Mouse (Mus musculus) kidney, postnatal 10 days (tissue): ENCODE measurements around the gene Hist1h2bj.
A peak's percentile ranks its signal among the peaks of the same experiment; 100 is the strongest.

ENCODE experiments used
- DNase-seq: peaks from one replicate; pipeline ENCODE4 v3.0.0; 2021; ENCODE audit warnings: mixed read lengths

Hist1h2bj gene

DNA sequence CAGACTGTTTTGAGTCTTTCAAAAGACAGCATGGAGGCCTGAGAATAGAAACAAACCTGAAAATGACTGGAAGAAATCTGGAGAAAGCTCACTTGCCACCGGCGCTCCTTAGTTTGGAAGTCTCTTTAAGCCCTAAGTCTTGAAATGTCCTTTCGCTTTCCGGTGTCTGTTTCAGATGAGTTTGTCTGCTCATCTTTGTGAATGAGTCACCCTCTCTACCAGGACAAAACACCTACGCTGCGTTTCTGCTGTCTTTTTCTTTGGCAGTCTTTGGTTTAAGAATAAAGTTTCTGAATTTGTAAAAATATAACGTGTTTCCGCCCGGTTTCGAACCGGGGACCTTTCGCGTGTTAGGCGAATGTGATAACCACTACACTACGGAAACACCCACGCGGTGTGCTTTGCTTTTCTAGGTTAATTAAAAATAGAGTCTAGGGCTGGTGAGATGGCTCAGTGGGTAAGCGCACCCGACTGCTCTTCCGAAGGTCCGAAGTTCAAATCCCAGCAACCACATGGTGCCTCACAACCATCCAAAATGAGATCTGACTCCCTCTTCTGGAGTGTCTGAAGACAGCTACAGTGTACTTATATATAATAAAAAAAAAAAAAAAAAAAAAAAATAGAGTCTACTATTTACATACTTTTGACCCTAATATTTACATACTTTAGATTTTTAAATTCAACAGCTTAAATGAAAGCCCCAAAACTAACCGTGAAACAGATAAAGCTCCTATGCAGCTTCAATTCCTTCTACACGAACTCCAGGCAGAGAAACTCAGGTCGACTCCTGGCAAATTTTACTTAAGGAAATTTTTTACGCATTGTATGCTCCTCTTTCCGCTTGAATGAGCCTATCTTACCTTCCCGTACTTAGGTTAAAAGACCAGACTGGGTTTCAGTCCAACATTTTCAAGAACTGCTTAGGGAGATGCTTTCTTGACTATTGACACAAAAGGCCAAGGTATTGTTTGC, 27.2 kb upstream of the Hist1h2bj start:
- DNase-seq: peak; percentile 75

DNA sequence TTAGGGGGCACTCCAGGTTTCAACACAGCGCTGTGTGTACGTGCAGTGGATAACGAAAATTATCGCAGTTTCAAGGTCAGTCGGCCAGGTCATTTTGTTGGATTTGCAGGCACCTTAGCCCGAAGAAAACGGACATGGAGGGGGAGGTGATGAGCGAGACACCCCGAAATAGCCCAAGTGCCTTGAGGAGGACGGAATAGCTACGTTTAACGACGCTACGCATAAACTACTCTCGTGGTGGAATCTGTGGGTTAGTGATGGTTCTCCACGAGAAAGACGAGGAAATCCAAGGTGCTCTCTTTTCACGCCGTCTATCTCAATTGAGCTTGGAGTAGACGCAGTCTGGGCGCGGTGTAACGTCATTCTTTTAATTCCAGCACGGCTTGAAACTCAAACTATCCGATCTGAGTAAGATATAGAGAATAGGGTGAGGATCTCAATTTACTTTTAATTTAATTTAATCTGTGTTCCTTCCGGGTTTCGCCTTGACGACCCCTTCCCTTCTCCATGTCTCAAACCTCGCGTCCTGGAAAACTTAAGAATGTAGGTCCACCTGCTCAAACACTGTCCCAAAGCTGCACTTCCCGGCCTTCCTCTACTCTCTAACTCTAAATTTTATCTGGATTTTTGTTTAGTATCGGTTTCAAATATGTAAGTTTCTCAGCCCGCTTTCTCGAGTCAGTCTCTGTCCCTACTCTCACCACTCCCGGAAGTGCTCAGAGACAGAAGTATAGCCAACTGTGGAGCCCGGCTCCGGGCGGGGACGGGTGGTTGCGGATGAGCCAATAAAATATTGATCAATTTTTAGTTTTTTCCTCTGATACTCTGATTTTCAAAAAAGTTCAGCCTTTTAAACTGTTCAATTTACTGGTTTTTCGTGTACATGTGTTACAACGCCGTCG, 22.8 kb upstream of the Hist1h2bj start:
- DNase-seq: peak; percentile 41

DNA sequence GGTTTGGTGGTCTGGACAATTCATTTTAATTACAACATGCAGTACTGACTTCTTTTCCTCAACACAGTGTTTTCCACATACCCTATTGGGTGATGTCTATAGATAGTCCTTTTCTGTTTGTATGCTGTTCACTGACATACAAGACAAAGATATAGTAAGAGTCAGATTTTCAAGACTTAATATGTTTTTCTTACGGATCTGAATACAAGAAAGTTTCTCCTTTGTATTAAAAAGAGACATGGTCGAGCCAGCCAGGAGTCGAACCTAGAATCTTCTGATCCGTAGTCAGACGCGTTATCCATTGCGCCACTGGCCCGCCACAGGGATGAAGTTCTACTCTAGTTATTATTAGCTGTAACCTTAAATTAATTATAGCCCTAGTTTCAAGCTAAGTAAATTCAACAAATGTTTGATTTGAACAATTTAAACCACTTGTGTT, 22.1 kb upstream of the Hist1h2bj start:
- peak; percentile 75 for DNase-seq

DNA sequence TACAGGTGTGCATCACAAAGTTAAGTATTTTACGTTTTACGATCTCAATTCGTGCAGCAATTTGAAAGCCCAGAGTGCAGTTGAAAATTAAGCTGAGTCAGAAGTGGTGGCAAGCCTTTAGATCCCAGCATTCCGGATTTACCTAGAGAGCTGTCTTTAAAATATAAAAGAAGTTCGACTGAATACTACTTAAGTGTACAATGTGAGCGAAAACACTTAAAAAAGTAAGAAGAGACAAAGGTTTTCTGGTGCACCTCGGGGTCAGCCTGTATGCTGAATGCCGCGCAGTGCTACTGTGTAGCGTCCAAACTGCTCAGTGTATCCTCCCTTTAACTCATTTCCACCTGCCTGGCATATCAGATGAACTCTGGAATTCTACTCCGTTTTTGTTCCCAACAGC, 21.4 kb upstream of the Hist1h2bj start:
- no peak for DNase-seq

DNA sequence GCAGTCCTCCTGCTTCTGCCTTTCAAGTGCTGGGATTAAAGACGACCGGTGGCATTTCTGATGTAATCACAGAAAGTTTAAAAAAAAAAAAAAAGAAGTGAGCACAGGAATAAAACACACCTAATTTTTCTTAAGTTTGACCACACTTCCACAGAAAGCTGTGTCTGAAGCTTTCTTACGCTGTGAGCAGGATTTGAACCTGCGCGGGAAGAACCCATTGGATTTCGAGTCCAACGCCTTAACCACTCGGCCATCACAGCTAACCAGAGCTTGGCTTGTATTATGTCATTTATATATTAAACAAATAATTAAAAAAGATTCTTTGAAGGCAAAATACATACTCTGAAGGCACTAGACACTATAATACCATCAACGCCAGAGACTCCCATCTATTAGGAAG, 20.8 kb upstream of the Hist1h2bj start:
- DNase-seq: peak; percentile 85

DNA sequence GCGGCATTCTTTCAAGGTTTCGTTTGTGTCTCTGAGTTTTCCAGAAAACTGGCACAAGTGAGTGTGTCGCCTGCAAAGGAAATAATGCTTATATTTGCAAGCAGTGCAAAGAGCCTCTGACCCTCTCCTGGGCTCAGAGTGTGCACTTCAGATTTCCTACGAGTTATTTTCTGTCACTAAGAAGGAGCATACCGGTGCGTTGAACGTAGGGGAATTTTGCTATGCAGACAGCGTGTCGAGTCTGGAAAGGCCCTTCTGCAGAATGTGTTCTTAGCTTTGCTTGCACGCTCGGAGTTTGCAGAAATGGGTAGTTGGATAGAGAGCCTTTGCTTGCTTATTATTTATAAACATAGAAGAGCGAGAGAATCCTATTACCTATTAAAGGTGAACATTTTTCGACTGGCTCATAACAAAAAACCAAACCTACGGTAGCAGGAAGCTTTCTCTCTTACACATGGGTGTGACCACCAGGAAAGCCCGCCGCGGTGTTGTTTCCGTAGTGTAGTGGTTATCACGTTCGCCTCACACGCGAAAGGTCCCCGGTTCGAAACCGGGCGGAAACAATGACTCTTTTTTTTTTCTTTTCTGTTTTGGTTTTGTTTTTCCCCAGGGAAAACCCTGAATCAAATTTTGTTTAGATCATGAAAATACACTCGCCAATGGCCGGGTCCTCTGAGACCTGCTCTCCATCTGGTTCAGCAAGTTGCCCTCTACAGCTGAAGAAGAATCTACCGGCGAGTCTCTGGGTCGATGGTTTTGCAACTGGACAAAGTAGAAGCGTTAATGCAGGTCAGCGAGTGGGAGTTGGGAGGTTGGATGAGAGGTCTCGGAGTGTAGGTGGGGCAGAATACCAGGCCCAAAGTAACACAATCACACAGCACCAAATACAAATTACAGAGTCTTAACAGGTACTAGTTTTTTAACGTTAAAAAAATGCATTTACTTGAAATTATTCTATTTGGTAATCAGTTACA, 16.7 kb upstream of the Hist1h2bj start:
- peak; percentile 89 for DNase-seq

DNA sequence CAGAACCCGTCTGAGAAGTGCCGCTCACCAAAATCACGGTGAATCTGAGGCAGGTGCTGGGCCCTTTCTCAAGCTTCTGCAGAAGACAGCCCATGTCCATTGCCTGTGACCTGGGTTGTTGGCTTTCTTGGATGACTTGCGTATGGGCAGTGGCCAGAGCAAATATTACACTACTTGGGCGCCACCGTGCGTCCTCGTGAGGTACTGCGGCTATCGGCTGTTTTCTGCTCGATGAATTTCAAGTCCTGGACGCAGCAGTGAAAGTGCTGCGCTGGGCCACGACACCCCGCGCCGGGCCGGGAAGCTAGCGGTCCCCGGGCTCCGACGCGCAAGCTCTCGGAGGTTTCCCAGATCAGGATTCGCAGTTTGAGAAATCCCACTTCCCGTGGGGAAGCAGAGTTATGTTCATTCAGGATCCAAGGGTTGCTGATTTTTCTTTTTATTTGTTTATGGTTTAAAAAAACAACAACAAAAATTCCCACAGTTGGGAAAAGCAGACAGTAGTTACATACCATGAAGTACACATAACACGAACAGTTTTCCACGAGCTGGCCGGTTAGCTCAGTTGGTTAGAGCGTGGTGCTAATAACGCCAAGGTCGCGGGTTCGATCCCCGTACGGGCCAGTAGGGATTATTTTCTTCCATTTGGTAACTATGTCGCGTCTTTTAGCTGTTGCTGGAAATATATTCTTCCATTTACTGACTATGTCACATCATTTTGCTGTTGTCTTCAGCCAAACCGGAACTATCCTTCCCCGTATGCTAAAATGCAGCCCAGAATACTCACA, 14.1 kb upstream of the Hist1h2bj start:
- peak; percentile 97 for DNase-seq

DNA sequence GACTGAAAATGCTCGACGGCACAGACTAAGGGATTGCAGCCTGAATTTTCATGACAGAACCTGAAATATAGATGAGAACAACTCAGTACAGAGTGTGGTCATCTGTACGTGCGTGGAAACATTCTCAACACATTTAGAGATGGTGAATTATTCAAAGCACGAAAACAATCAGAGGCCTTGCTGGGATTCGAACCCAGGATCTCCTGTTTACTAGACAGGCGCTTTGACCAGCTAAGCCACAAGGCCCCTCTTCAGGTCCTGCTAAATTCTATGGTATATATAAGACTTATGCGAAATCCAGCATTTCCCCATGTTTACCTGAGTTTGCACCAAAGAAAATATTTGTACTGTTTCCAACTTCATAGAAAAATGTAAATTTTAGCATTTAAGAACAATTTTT, 13.1 kb upstream of the Hist1h2bj start:
- no peak for DNase-seq

DNA sequence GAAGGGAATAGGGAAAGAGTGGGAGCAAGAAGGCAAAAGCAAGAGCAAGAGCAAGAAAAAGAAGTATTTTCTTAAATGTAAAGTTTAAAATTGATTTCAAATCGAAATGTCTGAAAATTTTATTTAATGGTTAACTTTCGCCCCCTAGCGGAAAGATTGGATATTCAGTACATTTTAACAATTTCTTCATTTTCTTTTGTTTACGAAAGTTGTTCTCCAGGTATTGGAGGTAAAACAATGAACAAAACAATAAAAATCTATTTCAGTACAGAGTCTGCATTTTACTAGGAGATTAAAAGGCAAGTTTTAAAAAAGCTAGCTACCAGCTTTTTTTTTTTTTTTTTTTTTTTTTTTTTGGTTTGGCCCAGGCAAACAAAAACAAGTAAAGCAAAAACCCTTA, 12.5 kb upstream of the Hist1h2bj start:
- DNase-seq: no peak

DNA sequence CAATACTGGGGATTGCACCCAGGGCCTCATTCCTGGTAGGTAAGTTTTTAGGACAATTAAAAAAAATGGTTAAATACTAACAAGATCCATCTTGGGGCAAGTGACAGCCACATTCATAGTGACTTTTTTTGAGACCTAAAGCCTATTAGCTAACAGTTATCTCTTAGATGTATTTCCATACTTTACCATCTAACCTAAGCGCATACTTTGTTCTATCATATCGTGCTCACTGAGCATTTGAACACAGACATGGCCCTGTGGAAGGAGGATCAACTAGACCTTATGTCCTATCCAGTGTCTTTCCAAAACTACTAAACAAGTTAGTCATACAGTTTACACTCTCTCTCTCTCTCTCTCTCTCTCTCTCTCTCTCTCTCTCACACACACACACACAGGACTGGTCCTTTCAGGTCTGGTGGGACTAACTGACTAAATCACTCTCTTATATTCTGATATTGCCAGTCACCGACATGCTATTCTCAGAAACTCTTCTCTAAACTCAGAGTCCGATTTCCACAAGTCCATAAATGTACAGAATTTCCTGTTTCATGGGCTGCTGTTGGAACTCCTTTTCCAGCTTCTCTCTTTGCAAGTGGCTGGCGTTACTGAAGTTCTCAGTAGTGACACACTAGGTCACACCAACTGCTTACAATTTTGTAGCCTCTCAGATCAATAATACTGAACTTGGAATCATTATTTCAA, 9.1 kb upstream of the Hist1h2bj start:
- no peak for DNase-seq

DNA sequence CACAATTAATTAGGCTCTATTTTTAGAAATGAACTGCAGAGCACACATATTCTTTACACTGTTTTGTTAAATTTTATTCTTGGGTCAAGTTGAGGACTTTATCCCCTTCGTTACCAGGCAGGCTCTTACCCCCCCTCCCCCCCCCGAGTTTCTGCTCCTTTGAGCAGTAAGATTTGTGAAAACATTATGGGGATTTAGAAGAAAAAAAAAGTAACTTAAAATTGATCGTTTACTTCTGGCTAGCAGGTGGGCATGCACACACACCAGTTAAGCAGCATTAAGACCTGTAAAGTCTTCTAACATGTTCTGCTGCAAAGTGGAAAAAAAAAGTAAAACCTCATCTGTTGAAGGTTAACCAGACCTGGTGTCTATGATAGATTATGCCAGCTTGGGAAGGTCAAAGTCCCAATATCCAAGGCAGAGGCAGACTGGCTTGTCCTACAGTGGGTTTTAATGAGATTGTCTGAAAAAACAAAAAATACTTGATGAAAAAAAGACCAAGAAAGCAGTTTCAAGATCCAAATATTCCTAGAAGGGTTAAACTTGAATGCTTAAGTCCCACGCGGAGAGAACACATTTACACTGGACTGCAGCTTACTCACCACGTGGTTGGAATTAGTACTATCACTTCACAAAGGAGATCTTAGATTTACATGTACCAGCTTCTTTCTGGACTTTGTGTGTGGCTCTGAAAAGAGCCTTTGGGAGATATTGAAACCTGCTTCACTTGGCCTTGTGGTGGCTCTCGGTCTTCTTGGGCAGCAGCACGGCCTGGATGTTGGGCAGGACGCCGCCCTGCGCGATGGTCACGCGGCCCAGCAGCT, 8.4 kb upstream of the Hist1h2bj start:
- no peak for DNase-seq

DNA sequence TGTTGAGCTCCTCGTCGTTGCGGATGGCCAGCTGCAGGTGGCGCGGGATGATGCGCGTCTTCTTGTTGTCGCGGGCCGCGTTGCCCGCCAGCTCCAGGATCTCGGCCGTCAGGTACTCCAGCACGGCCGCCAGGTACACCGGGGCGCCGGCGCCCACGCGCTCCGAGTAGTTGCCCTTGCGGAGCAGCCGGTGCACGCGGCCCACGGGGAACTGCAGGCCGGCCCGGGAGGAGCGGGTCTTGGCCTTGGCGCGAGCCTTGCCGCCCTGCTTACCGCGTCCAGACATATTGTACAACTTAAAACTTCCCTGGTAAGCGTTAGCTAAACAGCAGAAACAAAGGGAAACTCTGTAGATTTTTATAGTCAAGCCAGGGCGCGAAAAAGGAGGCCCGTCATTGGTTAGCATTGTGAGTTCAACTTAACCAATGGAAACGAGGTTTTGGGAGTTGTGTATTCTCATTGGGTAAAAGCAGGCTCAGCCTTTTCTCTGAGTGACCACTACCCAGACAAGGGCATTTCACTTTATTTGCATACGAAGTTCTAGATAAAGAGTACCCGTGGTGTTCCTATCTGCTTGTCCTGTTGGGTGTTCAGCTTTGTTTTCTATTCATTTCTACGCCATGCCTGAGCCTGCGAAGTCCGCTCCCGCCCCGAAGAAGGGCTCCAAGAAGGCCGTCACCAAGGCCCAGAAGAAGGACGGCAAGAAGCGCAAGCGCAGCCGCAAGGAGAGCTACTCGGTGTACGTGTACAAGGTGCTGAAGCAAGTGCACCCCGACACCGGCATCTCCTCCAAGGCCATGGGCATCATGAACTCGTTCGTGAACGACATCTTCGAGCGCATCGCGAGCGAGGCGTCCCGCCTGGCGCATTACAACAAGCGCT, 7.5 kb upstream of the Hist1h2bj start, which contains the start of the genes Hist1h2ah and Hist1h2bk:
Gene Hist1h2ah, minus strand, starts transcription at position 302 of the 882 bp plus-strand sequence.
Gene Hist1h2bk, plus strand, starts transcription at position 604 of the 882 bp plus-strand sequence.
- peak; percentile 84 for DNase-seq

DNA sequence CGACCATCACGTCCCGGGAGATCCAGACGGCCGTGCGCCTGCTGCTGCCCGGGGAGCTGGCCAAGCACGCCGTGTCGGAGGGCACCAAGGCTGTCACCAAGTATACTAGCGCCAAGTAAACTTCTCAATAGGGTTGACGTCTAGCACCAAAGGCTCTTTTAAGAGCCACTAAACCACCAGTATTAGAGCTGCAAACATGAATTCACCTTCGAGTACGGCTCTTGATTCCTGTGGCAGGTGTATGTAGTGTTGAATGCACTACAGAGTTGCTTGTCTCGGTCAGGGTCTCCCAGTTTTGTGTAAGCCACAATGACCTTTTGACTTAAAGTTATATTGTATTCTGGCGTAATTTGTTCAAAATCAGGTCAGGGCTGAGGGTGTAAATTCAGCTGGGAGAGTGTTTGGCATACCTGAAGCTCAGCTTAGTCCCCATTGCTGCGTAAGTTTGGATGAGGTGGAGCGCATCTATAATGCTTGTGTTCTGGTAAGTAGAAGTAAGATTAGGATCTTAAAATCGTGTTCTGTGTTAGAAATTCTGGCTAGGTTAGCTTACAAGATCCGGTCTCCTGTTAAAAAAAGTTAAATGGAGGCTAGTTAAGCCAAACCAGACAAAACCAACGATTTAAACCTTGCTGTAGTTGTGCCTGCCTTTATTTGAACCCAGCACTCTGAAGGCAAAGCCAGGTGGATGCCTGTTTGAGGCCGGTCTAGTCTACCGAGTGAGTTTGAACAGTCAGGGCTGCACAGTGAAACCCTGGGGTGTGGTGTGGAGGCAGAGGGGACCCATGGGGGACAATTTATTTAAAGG, 6.7 kb upstream of the Hist1h2bj start:
- no peak for DNase-seq

DNA sequence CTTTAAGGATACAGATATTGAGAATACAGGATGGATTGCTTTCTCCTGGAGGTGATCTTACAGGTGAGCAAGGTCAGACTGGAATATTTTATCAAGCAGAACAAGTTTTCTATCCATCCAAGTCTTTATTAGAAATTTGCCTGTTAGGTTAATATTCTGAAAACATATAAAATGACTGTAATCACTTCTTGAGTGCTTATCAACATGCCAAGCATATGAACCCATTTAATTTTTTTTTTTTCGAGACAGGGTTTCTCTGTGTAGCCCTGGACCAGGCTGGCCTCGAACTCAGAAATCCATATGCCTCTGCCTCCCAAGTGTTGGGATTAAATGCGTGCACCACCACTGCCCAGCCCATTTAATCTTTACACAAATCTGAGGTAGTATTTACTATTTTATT, 6.0 kb upstream of the Hist1h2bj start:
- no peak for DNase-seq

DNA sequence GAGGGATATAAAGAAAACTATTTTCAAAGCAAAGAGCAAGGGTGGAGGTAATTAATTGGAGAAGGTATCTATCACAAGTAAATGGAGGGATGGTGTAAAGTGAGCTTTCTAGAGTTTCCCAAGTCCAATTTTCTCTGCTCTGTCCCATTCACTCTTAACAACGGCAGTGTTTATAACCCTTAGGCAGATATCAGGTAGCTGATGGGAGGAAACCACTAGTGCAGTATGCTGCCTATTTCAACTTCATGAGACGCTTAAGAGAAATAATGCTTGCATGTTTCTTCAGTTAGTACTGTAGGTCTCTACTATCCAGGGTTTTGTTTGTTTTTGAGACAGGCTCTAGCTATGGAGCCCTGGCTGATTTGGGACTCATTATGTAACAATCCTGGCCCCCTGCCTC, 5.6 kb upstream of the Hist1h2bj start:
- no peak for DNase-seq

DNA sequence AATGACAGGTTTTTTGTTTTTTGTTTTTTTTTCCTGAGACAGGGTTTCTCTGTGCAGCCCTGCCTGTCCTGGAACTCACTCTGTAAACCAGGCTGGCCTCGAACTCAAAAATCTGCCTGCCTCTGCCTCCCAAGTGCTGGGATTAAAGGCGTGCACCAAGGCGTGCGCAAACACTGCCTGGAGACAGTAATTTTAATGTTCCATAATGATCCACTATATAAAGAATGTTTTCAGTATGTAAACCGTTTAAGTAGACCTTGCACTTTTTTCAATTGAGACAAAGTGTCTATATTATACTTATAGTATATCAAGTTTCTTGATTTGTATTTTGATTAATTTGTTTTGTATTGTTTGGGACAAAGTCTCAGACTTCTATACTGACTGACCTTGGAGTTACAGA, 3.6 kb upstream of the Hist1h2bj start:
- DNase-seq: no peak

DNA sequence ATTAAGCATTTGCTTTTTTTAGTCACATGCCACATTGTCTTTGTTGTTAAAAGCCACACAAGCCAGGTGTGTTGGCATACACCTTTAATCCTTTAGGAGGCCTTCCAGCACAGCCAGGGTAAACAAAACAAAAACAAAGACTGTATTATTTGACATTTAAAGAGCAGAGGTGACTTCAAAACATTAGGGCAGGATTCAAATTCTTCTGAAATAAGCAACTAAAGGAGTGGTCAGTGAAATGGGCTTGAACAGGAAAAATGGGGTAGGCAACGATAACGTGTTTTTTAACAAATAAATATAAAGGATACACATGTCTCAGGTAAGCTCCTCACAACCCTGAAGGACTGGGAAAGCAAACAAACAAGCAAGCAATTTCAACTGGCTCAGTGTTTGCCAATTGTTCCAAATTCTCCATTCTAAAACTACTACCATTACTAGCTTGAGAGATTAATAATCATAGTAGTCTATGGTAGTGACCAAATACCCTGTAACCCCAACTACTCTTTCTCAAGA, 3.0 kb upstream of the Hist1h2bj start:
- no peak for DNase-seq
